Mouse (Mus musculus): ENCODE results near the gene Ppp3r2. TPM values are rescaled to one million over a fixed set of nuclear protein-coding genes. Genes with fewer than 3 reads are reported as not detected.

The Ppp3r2 gene
- polyA plus RNA-seq (2014; fragmentation: Nextera tagmentation; extraction: Ambion mirVana), result 0.96 and 1.0 TPM in 2 replicates

GRCm38 (mm10) chr4:49681812-49682211, at the start of gene Ppp3r2:
TSS of gene Ppp3r2 (minus strand) at chr4:49682024.
- H3K27ac ChIP-seq (ENCODE audit: low read depth, low read length), result no peak within 1 kb of the TSS
- no peak within 1 kb of the TSS for H3K9ac ChIP-seq (replicated peaks; ENCODE audit: low read depth, low read length)
- ATAC-seq (ENCODE audit: low read depth), result no peak
- H3K27me3 ChIP-seq (ENCODE audit: control insufficient read depth, insufficient read depth, low read length), result no peaks in the 10 kb centered on the region
- H3K4me1 ChIP-seq (ENCODE audit: control insufficient read depth, insufficient read depth, low read length), result no peaks in the 10 kb centered on the region
- H3K4me3 ChIP-seq (ENCODE audit: low read depth, low read length), result no peak within 1 kb of the TSS
- no peaks in the 10 kb centered on the region for H3K9me3 ChIP-seq (ENCODE audit: control insufficient read depth, low read length)
- 92% methylated on average over 13 of the region's 13 CpGs for WGBS
- H3K4me2 ChIP-seq (ENCODE audit: low read depth, low read length), result no peak within 1 kb of the TSS
- H3K36me3 ChIP-seq (ENCODE audit: control insufficient read depth, insufficient read depth, low read length), result no peaks in the 10 kb centered on the region

- no peak overlapping the region for H3K9ac ChIP-seq (replicated peaks; ENCODE audit: low read depth, low read length)
- no peaks in the 10 kb centered on the region for H3K36me3 ChIP-seq (ENCODE audit: control insufficient read depth, insufficient read depth, low read length)
- H3K4me1 ChIP-seq (ENCODE audit: control insufficient read depth, insufficient read depth, low read length), result no peaks in the 10 kb centered on the region
- peak; percentile 76; the same call in 1 of the 2 replicates for ATAC-seq (ENCODE audit: low read depth)
- H3K4me2 ChIP-seq (ENCODE audit: low read depth, low read length), result no peak overlapping the region
- 62% methylated on average over 3 of the region's 3 CpGs for WGBS
- H3K27ac ChIP-seq (ENCODE audit: low read depth, low read length), result no peak overlapping the region
- no peaks in the 10 kb centered on the region for H3K9me3 ChIP-seq (ENCODE audit: control insufficient read depth, low read length)
- H3K4me3 ChIP-seq (ENCODE audit: low read depth, low read length), result no peak overlapping the region
- no peaks in the 10 kb centered on the region for H3K27me3 ChIP-seq (ENCODE audit: control insufficient read depth, insufficient read depth, low read length)
Measured at GRCm38 (mm10) chr4:49729326-49729725, 47.5 kb upstream of the Ppp3r2 start.

GRCm38 (mm10) chr4:49723908-49724307, 42.1 kb upstream of the Ppp3r2 start:
- H3K9me3 ChIP-seq (ENCODE audit: control insufficient read depth, low read length), result no peaks in the 10 kb centered on the region
- H3K4me1 ChIP-seq (ENCODE audit: control insufficient read depth, insufficient read depth, low read length), result no peaks in the 10 kb centered on the region
- H3K27ac ChIP-seq (ENCODE audit: low read depth, low read length), result no peak overlapping the region
- H3K36me3 ChIP-seq (ENCODE audit: control insufficient read depth, insufficient read depth, low read length), result no peaks in the 10 kb centered on the region
- 95% methylated on average over 2 of the region's 2 CpGs for WGBS
- H3K4me3 ChIP-seq (ENCODE audit: low read depth, low read length), result no peak overlapping the region
- H3K9ac ChIP-seq (replicated peaks; ENCODE audit: low read depth, low read length), result no peak overlapping the region
- no peak for ATAC-seq (ENCODE audit: low read depth)
- H3K27me3 ChIP-seq (ENCODE audit: control insufficient read depth, insufficient read depth, low read length), result no peaks in the 10 kb centered on the region
- no peak overlapping the region for H3K4me2 ChIP-seq (ENCODE audit: low read depth, low read length)

- Histone ChIP-seq H3K4me2 (ENCODE audit: low read depth, low read length) (no peak overlapping the region), H3K9ac (replicated peaks; ENCODE audit: low read depth, low read length) (no peak overlapping the region), H3K4me1 (ENCODE audit: control insufficient read depth, insufficient read depth, low read length) (peaks cover 4% of the 10 kb centered on the region; the same call in 1 of the 2 replicates), H3K4me3 (ENCODE audit: low read depth, low read length) (no peak overlapping the region), H3K27ac (ENCODE audit: low read depth, low read length) (no peak overlapping the region), H3K27me3 (ENCODE audit: control insufficient read depth, insufficient read depth, low read length) (no peaks in the 10 kb centered on the region), H3K9me3 (ENCODE audit: control insufficient read depth, low read length) (no peaks in the 10 kb centered on the region), H3K36me3 (ENCODE audit: control insufficient read depth, insufficient read depth, low read length) (no peaks in the 10 kb centered on the region)
- WGBS, result 75% methylated on average over 12 of the region's 12 CpGs
- ATAC-seq (ENCODE audit: low read depth), result no peak
Measured at GRCm38 (mm10) chr4:49691405-49692194, 9.8 kb upstream of the Ppp3r2 start.

- Histone ChIP-seq H3K36me3 (ENCODE audit: control insufficient read depth, insufficient read depth, low read length) (no peaks in the 10 kb centered on the region), H3K4me1 (ENCODE audit: control insufficient read depth, insufficient read depth, low read length) (peaks cover 4% of the 10 kb centered on the region; the same call in 1 of the 2 replicates), H3K27me3 (ENCODE audit: control insufficient read depth, insufficient read depth, low read length) (no peaks in the 10 kb centered on the region), H3K4me2 (ENCODE audit: low read depth, low read length) (no peak overlapping the region), H3K27ac (ENCODE audit: low read depth, low read length) (no peak overlapping the region), H3K9me3 (ENCODE audit: control insufficient read depth, low read length) (no peaks in the 10 kb centered on the region), H3K9ac (replicated peaks; ENCODE audit: low read depth, low read length) (no peak overlapping the region), H3K4me3 (ENCODE audit: low read depth, low read length) (no peak overlapping the region)
- 17% methylated on average over 9 of the region's 9 CpGs for WGBS
- ATAC-seq (ENCODE audit: low read depth), result peak; percentile 87
Measured at GRCm38 (mm10) chr4:49688594-49689288, 6.9 kb upstream of the Ppp3r2 start.

- Histone ChIP-seq H3K4me1 (ENCODE audit: control insufficient read depth, insufficient read depth, low read length) (no peaks in the 10 kb centered on the region), H3K36me3 (ENCODE audit: control insufficient read depth, insufficient read depth, low read length) (no peaks in the 10 kb centered on the region), H3K4me2 (ENCODE audit: low read depth, low read length) (no peak overlapping the region), H3K27ac (ENCODE audit: low read depth, low read length) (no peak overlapping the region), H3K9ac (replicated peaks; ENCODE audit: low read depth, low read length) (no peak overlapping the region), H3K9me3 (ENCODE audit: control insufficient read depth, low read length) (no peaks in the 10 kb centered on the region), H3K27me3 (ENCODE audit: control insufficient read depth, insufficient read depth, low read length) (no peaks in the 10 kb centered on the region), H3K4me3 (ENCODE audit: low read depth, low read length) (no peak overlapping the region)
- no peak for ATAC-seq (ENCODE audit: low read depth)
- 92% methylated on average over 11 of the region's 11 CpGs for WGBS
Measured at GRCm38 (mm10) chr4:49680171-49680875, 1.5 kb downstream of the Ppp3r2 start.

- WGBS, result 82% methylated on average over 7 of the region's 7 CpGs
- no peaks in the 10 kb centered on the region for H3K36me3 ChIP-seq (ENCODE audit: control insufficient read depth, insufficient read depth, low read length)
- H3K27me3 ChIP-seq (ENCODE audit: control insufficient read depth, insufficient read depth, low read length), result no peaks in the 10 kb centered on the region
- H3K4me1 ChIP-seq (ENCODE audit: control insufficient read depth, insufficient read depth, low read length), result no peaks in the 10 kb centered on the region
- no peak overlapping the region for H3K4me3 ChIP-seq (ENCODE audit: low read depth, low read length)
- ATAC-seq (ENCODE audit: low read depth), result no peak
- no peak overlapping the region for H3K9ac ChIP-seq (replicated peaks; ENCODE audit: low read depth, low read length)
- no peaks in the 10 kb centered on the region for H3K9me3 ChIP-seq (ENCODE audit: control insufficient read depth, low read length)
- no peak overlapping the region for H3K27ac ChIP-seq (ENCODE audit: low read depth, low read length)
- H3K4me2 ChIP-seq (ENCODE audit: low read depth, low read length), result no peak overlapping the region
Measured at GRCm38 (mm10) chr4:49676790-49677189, 5.0 kb downstream of the Ppp3r2 start.

GRCm38 (mm10) chr4:49676071-49676470, 5.8 kb downstream of the Ppp3r2 start:
- Histone ChIP-seq H3K4me1 (ENCODE audit: control insufficient read depth, insufficient read depth, low read length) (no peaks in the 10 kb centered on the region), H3K27me3 (ENCODE audit: control insufficient read depth, insufficient read depth, low read length) (no peaks in the 10 kb centered on the region), H3K9me3 (ENCODE audit: control insufficient read depth, low read length) (no peaks in the 10 kb centered on the region), H3K27ac (ENCODE audit: low read depth, low read length) (no peak overlapping the region), H3K36me3 (ENCODE audit: control insufficient read depth, insufficient read depth, low read length) (no peaks in the 10 kb centered on the region), H3K9ac (replicated peaks; ENCODE audit: low read depth, low read length) (no peak overlapping the region), H3K4me3 (ENCODE audit: low read depth, low read length) (no peak overlapping the region), H3K4me2 (ENCODE audit: low read depth, low read length) (no peak overlapping the region)
- WGBS, result 89% methylated on average over 6 of the region's 6 CpGs
- ATAC-seq (ENCODE audit: low read depth), result no peak
